Mouse (Mus musculus) liver, adult 2 months (tissue): ENCODE results near the gene Ttll11.

ENCODE experiments used
- CTCF ChIP-seq: fragments of 200-500 bp; IDR thresholded peaks from 2 replicates; pipeline ENCODE4 v1.5.1; 2011; ENCODE audit warnings: low read depth, low read length, control low read depth
- POLR2A ChIP-seq: fragments of 200-500 bp; IDR thresholded peaks from 2 replicates; pipeline ENCODE4 v1.6.1; 2011; ENCODE audit warnings: low read length, control low read depth; ENCODE audit not compliant: insufficient read depth; ENCODE audit errors: extremely low read depth

GRCm38 (mm10) chr2:35767834-35768537 is 211.7 kb downstream of the Ttll11 start:
- TF ChIP-seq POLR2A (no peak), CTCF (no peak)
